Mouse (Mus musculus): Measurements from ENCODE around the gene Grk6.

Gene Grk6

DNA sequence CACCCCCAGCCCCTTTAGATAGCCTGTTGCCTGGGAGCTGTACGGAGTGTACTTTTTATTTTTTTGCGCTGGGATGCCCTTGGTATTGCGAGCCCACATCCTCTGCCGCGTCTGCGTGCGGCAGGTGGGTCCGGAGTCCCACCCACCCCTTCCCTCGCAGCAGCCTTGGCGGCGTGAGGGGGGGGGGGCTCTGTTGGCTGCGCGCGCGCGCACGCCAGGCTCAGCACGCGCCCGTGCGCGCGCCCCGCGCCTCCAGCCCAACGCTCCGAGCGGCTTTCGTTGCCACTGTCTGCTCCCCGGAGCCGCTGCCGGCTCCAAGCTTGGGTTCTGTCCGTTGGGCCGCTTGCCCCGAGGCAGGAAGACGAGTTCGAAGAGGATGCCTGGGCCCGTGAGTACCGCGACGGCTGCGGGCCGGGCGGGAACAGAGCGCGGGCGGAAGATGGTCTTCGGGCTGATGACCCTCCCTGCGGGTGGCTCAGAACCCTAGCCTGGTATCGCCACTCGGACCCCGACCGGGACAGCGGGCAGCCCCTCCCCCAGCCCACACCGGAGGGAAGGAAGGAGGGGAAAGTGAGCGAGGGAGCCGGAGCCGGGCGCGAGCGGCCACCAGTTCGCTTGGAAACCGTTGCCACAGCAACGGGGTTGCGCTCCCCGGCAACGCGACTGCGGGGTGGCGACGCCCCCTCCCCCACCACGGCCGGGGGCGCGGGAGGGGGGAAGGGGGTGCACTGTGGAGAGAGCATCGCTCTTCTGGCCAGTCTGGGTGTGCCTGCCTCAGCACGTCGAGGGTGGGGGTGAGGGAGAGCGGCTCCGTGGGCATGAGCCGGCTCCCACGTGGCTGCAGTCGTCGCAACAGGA lies 19.4 kb downstream of the Grk6 start, which contains the start of gene Prr7:
Gene Prr7, plus strand, starts transcription at position 241 of the 858 bp plus-strand sequence.
- peak; percentile 41 to 80 for DNase-seq (ENCODE audit: low spot score in 2 of 2)

DNA sequence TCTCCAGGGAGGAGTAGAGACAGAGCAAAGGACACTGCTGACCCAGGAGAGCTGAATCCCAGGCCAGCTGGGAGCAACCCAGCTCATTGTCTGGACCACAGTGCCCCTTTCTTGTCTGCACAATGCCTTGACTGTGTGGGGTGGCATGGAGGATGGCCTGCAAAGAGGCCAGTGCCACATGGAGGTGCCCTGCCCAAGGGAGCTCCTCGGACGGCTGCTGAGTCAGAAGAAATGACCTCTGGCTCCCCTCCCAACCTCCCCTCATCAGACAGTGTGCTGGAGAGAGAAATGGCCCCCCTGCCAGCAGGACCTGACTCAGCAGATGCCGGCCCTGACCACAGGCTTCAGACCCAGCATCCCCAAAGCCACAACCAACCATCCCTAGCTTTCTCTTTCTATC lies 20.3 kb downstream of the Grk6 start:
- peak in 1 of 2 experiments; percentile 65 for DNase-seq (ENCODE audit: low spot score in 2 of 2)

DNA sequence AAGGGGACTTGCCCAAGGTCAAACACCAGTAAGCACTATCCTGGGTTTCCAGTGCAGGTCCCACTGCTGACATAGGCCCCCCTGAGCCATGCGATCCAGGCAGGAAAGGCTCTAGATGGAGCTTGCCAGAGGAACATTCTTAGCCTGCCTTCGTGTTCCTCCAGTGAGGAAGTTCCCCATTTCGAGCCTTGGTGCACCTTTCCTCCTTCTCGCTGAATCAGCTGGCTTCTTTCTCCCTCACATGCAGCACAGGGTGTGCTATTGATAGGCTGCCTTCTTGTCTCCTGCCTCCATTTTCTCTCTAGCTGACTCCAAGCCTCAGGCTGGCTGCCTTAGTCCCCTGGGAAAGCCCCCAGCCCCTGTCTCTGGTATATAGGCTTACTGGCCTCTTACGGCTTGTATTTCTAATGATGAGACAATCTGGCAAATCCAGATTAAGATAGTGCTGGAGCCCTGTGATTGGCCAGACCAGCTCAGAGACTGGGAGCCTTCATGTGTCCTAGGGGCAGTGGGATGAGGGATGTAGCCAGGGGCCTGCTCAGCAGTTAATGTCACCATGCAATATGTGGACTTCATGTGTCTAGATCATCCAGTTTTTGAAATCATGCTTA lies 21.1 kb downstream of the Grk6 start:
- no peak for DNase-seq (ENCODE audit: low spot score in 2 of 2)

DNA sequence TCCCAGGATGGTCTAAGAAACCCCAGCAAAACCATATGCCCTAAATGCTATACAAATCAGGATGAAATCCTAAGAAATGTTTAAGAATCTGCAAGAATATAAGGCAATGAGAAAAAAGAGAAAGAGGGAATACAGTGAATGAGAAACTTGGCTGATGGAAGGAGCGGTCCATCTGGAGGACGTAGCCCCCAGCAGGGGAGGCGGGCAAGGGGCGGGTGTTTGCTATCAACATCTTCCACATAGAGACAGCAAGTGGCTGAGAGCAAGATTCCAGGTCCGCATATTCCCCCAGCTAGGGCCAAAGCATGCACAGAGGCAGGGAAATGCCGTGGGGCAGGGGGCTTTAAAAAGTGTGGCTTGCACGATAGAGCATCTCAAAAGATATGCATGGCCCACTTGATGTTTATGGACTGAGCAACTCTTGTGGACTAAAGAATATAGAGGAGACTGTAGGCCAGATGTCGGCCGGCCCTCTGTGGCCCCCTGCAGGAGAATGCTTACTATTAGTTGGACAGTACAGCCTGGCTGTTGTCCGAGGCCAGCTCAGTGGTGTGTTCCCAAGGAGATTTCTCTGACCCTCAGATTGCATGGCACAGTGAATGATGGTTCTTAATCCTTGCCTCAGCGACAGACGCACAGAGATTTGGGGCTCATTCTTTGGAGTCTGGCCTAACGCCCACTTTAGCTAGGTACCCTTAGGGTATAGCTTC lies 24.1 kb downstream of the Grk6 start:
- DNase-seq (ENCODE audit: low spot score in 2 of 2) = peak in 1 of 2 experiments; percentile 74

DNA sequence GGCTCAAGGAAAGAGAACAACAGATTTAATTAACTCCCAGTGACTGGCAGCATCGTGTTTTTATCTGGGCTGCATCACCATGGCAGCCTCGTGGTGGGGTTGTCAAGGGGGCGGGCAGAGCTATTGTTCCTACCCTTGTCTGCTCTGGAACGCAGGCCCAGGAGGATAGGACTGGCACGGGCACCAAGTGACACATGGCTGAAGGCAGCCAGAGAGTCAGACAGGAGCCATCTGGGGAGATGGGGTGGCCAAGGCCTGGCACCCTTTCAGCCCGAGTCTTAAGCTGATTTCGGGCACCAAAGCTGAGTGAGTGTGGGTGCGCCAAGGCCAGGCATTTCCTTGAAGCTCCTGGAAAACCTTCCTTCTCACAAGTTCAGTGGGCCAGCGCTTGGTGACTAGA lies 25.5 kb downstream of the Grk6 start:
- no peak for DNase-seq (ENCODE audit: low spot score in 2 of 2)

DNA sequence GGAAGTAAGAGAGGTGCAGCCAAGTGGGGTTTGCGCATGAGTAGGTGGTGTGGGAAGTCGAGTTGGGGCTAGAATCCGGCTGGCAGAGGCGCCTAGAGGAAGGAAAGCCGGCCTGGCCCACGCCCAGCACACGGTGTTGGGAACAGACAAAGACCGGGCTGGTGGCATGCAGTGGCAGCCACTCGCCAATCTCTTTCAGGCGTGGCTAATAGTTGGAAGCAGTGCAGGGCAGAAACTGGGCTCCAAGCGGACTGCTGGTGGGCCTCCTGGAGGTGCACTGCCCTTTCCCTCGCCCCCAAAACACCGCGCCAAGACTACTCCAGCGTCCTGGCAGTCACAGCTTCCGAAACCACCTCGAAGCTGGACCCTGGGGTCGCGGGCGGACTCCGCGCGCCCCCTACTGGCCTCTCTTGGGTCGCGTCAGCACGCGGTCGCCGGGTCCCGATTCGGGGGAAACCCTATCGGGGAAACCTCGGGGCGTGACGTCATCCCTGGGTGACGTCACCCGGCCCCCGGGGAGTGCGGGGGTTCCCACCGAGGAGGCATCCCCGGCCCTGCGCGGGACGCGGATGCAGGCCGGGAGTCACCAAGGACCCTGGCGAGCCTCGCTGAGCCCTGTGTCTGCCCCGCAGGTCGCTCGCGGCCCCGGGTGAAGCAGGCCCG lies 26.4 kb downstream of the Grk6 start:
- DNase-seq (ENCODE audit: low spot score in 2 of 2) = peak; percentile 80 to 93

DNA sequence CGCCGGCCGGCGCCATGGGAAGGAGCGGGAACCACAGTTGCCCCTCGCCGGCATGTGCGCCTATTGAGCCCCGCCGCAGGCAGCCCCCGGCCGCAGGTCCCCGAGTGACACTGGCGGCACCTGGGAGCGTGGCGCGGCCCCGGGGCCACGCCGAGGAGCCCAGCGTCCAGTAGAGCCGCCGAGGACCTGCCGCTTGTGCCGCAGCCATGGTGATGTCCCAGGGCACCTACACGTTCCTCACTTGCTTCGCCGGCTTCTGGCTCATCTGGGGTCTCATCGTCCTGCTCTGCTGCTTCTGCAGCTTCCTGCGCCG lies 26.9 kb downstream of the Grk6 start:
- DNase-seq (ENCODE audit: low spot score in 2 of 2) = no peak

DNA sequence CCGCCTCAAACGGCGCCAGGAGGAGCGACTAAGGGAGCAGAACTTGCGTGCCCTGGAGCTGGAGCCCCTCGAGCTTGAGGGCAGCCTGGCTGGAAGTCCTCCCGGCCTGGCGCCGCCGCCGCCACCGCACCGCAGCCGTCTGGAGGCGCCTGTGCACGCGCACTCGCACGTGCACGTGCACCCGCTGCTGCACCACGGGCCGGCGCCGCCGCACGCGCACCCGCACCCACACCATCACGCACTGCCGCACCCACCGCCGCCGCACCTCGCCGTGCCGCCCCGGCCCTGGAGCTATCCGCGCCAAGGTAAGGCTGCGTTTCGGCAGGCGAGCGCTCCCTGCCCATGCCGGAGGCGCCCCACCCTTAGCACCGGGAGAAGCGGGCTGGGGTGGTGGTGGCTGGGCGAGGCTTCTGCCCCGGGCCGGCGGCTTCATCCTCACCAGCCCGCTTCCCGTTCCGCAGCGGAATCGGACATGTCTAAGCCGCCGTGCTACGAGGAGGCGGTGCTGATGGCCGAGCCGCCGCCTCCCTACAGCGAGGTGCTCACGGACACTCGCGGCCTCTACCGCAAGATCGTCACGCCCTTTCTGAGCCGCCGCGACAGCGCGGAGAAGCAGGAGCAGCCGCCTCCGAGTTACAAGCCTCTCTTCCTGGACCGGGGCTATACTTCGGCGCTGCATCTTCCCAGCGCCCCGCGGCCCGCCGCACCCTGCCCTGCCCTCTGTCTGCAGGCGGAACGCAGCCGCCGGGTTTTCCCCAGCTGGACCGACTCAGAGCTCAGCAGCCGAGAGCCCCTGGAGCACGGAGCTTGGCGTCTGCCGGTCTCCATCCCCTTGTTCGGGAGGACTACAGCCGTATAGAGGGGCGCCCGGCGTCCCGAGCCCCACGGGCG lies 27.5 kb downstream of the Grk6 start:
- peak; percentile 42 to 80 for DNase-seq (ENCODE audit: low spot score in 2 of 2)

DNA sequence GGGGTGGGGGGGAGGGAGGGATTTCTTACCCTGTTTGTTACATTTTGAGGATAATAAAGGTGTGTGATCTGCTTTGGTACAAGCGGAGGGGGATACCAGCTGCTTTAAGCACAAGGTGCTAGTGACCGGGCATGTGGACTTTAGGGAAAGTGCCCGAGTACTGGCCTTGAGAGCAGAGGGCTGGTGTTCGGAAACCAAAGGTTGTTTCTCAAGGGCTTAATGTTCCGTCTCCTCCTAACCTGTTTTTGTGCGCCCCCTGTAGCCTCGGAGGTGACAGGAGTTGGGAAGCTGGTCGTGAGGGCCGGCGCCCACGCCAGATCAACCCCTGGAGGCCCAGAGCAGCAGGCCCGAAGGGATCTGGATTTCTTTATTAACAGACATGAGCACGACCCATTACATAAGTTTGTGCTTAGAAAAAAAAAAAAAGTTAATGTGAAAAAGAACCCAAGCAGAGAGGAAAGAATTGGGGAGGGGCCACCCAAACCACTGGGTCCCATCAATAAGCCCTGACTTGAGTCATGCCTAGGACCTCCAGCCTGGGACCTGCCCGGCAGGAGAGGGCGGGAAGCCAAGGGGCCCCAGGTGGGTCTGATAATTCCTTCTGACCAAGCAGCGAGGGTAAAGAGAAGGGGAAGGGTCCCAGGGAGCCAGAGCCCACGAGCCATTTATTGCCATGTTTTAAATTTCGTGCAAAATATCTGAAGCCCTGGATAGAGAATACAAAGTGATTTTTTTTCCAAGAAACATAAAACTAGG lies 28.4 kb downstream of the Grk6 start:
- no peak for DNase-seq (ENCODE audit: low spot score in 2 of 2)

DNA sequence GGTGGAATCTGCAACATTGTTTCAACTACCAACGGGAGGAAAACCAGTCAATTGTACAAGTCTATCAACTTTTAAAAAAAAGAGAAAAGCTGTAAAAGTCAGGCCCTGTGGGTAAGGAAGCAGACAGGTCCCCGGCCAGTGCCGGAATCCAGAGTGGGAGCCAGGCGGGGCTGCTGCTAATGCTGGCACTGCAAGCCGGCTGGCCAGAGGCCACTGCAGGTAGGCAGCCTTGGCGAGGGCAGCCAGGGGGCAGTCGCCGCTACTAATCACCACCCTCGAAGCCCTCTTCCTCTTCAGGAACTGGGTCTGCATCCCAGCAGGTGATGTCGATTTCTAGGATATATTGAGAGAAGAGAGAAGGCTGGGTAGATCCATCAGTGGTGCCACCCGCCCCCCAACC lies 29.1 kb downstream of the Grk6 start:
- DNase-seq (ENCODE audit: low spot score in 2 of 2) = no peak

DNA sequence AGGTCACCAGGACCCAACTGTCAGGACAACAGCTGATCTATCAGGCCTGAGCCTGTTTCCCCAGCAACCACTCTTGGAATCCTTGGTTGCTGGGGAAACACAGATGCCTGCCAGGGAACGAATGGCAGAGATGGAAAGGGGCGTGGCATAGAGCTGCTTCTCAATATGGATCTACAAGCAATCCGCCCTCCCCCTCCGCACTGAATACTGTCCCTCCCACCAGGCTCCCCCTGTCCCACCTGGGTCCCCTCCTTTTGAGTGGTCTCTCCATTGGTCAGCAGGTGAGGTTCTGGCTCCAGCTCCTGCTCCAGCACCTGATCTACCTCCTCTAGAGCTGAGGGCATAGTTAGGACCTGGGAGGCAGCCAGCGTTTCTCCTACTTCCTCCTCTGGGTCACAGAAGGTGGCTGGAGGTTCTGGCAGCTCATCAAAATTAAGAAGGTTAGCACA lies 29.8 kb downstream of the Grk6 start:
- DNase-seq (ENCODE audit: low spot score in 2 of 2) = no peak

DNA sequence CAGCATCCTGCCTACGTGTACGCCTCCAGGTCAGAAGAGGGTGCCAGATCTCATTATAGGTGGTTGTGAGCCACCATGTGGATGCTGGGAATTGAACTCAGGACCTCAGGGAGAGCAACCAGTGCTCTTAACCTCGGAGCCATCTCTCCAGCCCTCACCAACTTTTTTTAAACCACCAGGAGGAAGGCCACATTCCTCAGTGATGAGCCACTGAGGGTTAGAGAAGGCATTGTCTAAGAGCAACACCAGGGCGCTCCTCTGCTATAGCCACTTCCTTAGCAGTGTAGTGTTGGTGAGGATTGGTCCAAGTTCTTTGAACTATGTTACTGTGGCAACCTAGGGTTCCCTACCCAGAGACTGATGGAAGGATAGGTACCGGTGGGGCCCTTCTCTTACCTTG lies 30.9 kb downstream of the Grk6 start:
- DNase-seq (ENCODE audit: low spot score in 2 of 2) = no peak

DNA sequence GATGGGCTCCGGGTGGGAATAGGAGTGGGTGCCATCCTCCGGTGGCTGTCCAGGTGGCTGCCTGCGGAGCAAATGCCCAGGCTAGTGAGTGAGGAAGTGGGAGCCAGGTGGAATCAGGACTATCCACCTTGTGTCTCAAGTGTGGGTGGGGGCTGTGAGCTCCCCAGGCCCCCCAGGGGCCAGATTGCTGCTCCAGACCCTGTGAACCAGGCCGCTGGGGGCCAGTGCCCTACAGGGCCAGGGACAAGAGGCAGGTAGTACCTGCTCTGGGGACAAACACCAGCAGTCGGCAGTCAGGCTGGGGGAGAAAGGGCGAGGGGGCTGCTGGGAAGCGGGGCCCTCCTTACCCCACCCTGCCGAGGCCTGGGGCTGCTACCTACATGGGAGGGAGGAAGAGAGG lies 31.4 kb downstream of the Grk6 start:
- no peak for DNase-seq (ENCODE audit: low spot score in 2 of 2)

DNA sequence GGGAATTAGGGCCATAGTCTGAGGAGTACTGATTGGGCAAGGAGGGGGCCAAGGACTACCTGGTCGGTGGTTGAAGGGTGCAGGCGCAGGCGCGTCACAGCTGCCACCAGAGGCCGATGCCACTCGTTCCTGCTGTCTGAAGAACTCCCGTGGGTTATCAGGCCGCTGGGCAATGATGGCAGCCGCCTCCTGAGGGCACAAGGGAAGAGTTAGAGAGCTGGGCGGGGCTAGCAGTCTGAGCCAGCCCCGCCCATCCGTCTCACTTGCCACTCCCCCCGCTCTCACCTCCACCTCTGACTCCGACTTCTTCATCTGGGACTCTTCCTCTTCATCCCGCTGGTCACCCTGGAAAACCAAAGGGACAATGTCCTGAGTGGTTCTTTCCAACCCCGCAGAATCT lies 32.6 kb downstream of the Grk6 start:
- no peak for DNase-seq (ENCODE audit: low spot score in 2 of 2)

DNA sequence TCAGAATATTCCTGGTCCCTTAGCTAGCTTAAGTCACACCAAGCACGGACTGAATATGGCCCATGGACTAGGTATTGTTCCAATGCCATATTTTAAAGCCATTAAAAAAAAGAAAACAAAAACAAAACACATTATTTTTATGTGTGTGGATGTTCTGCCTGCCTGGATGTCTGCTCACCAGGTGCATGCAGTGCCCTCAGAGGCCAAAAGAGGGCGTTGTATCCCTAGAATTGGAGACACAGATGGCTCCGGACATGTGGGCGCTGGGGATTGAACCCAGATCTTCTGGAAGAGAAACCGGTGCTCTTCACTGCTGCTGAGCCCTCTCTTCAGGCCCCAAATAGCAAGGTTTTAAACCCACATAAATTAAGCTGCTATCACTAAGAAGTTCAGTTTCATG lies 33.2 kb downstream of the Grk6 start:
- DNase-seq (ENCODE audit: low spot score in 2 of 2) = peak in 1 of 2 experiments; percentile 41

DNA sequence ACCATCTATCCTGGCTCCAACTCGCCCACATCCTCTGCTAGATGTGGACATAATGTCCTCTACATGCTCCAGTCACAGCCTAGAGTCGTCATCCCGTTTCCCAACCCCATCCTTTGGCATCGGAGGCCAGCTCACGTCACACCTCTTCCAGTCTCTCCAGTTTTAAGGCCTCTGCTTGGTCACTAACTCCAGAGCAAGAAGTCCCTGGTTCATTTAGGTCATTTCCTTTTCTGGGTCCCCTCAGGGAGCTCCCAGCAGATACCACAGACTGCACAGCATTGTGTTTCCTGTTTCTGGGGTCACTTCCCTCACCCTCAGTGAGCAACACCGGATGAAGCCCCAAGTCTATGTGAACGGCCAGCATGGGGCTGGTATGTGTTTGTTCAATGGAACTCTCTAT lies 34.1 kb downstream of the Grk6 start:
- no peak for DNase-seq (ENCODE audit: low spot score in 2 of 2)

DNA sequence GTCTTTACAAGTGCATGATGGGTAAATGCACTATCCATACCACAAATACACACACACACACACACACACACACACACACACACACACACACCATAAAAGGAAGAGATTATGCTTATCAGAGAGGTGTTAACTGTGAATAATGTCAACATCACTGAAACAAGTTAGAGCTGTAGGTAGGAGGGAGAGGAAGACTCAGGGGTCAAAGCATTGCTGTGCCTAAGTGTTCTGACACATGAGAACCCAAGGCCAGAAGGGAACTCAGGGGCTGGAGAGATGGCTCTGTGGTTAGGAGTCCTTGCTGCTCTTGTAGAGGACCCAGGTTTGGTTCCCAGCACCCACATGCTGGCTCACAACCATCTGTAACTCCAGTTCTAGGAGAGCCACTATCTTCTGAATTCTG lies 35.1 kb downstream of the Grk6 start:
- DNase-seq (ENCODE audit: low spot score in 2 of 2) = no peak

DNA sequence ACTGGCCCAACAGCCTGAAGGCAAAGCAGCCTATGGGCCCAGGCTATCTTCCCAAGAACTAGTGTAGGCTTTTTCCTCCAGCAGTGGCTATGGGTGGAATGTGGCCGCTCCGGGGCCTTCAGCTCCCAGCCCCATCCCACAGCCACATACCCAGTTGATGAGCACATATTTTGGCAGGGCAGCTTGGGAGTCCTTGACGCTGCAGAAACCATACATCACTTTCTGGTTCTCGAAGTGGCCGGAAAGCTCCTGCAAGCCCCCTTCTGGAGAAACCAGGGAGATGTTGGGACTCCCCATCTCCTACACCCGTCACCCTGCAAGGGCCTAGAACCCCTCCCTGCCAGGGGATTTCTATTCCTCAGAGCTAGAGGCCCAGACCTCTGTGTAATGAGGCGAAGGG lies 37.7 kb downstream of the Grk6 start:
- DNase-seq (ENCODE audit: low spot score in 2 of 2) = no peak

DNA sequence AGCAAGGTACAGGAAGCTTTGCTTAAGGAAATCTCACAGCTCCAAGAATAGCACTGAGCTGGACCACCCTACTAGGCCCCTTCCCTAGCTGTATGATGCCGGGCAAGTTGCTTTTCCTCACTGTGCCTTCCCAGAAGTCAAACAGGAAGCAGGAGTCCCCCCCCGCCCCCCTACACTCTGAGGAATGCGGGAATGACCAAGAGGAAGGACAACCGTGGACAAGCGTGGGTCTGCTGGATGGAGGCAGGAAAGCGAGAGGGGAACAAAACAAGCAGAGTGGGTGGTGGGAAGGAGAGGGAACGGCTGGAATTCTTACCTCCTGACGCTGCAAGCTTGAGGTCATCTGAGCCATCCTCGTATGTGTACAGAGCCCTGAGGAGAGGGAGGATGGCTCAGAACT lies 38.2 kb downstream of the Grk6 start:
- DNase-seq (ENCODE audit: low spot score in 2 of 2) = no peak

DNA sequence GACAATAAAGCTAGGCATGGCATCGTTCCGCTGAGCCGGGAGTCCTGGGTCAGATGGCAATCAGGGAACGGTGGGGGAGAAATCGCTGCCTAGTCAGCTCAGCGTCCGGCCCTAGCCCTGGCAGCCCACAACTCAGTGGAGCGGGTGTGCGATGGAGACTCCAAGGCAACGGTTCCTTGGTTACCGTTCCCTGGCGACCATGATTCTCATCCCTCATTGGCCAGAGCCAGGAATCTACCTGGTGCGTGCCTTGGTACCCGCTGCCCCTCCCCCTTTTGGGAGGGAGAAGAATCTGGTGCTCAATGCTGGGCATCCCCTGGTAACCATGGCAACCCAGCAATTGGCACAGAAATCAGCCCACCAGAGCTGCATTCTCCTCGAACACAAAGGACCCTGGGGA lies 38.7 kb downstream of the Grk6 start:
- DNase-seq (ENCODE audit: low spot score in 2 of 2) = no peak
